Mouse (Mus musculus) E14TG2a.4 (cell line): ENCODE results near the gene Tigit.

Experiments used
- CTCF ChIP-seq: conservative IDR thresholded peaks from 2 replicates; pipeline ENCODE4 v1.5.1; 2014; ENCODE audit warnings: low read length
- POU5F1 ChIP-seq: IDR thresholded peaks from 2 replicates; pipeline ENCODE4 v1.6.1; 2014; ENCODE audit warnings: low read length, borderline replicate concordance

DNA sequence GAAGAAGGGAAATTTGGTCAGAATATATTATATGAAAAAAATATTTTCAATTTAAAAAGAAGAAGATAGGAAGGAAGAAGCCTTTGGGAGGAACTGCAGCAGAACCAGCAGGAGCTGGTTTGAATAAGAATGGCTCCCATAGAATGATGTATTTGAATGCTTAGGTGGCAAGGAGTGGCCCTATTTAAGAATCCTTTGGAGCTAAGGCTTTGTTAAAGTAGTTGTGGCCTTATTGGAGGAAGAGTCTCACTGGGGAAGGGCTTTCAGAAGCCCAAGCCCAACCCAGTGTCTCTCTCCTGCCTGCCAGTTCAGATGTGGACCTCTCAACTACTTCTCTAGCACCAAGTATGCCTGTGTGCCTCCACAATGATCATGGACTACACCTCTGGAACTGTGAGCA, 56.9 kb downstream of the Tigit start:
- TF ChIP-seq CTCF: no peak
- TF ChIP-seq POU5F1: peak; percentile 16; the same call in 1 of the 2 replicates
